Mouse (Mus musculus): ENCODE measurements at regions not wholly inside any gene's neighbourhood (a gene's known extent, or its start where the extent isn't known, plus 50 kb on each side); places are given as distances from the start of the nearest gene placed in this dataset.

DNA sequence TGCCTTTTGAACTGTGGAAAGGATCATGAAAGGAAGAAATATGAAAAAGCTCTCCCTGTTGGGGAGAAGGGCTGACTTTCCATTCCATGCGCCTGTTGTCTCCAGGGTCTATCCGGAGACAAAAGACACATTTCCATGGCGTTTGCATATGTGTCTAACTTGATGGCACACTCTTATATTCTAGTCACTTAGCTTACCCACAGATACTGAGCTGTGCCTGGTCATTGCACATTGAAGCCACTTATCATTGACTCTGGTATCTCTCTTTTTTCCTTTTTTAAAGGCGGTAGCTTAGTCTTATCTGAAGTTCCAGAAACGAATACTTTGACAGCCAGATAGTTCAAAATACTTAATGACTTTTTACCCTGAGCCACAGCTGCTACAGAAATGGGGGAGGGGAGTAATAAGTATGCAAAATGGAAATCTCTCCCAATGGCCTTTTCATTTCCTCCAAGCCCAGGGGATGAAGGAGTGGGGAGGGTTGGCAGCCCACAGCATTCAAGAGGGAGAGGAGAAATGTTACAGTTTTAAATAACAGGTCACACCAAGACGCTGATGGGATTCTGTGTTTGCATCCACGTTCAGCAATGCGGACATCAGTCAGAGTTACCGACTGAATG is 137.9 kb upstream of the Slc35f3 start:
- TF ChIP-seq EP300 (IDR thresholded peaks at IDR 0.05; ENCODE audit: low read depth) (no peak), CTCF (IDR thresholded peaks at IDR 0.05; ENCODE audit: low read depth) (no peak)
